Mouse (Mus musculus): ENCODE measurements around the gene Grhpr. TPM values are rescaled to one million over a fixed set of nuclear protein-coding genes. Genes with fewer than 3 reads are reported as not detected.
A peak's percentile ranks its signal among the peaks of the same experiment; 100 is the strongest.

The Grhpr gene
- total and polyA plus RNA-seq, 3 experiments: 76.6 to 204 (median 107) TPM

DNA sequence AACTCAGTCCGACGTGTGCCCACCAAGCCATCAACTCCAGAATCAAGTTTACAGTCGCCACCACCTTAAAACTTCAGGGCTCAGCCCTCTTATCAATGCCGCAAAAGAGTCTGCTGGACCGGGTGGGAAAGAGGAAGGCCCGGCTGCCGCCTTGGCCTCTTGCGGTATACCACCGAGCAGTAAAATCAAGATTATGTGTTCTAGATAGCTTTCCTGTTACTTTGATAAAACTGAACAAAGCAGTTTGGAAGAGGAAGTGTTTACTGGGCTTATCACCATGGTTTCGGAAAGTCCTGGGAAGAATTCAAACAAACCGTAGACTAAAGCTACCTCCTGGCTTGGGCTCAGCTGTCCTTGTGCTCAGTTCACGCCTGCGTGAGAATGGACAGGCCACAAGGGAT is 31.8 kb downstream of the Grhpr start:
- dilution Hi-C loops (cut with MboI; ENCODE audit: extremely low pct_ligation_motif_present, extremely low pct_unique_long_range_greater_than_20kb, low sequenced_read_pairs): no loop called here
- Histone ChIP-seq H3K27ac (ENCODE audit: insufficient read depth, low read depth) (peak overlapping the region; percentile 41), H3K79me2 (replicated peaks; ENCODE audit: control insufficient read depth, extremely low read depth, insufficient read depth, poor library complexity, severe bottlenecking) (peaks cover 9% of the 10 kb centered on the region), H3K4me3 (replicated peaks in 1 of 3; ENCODE audit: low read depth in 2 of 3, low read length in 2 of 3, poor library complexity in 1 of 3) (peak overlapping the region; percentile 87 to 99 (median 95)), H3K27me3 (replicated peaks) (no peaks in the 10 kb centered on the region), H3K9ac (ENCODE audit: insufficient read depth, low read depth) (peak overlapping the region; percentile 82), H3K36me3 (replicated peaks in 1 of 2; ENCODE audit: control insufficient read depth in 1 of 2, insufficient read depth in 1 of 2, low read length in 1 of 2) (peaks cover 0 to 2% of the 10 kb centered on the region in 2 experiments), H3K9me3 (replicated peaks; ENCODE audit: low read length) (no peaks in the 10 kb centered on the region), H3K4me2 (ENCODE audit: insufficient read depth, low read depth, poor library complexity, severe bottlenecking) (peak overlapping the region; percentile 79), H3K4me1 (ENCODE audit: control insufficient read depth in 1 of 2, insufficient read depth in 2 of 2) (peaks cover 8 to 33% of the 10 kb centered on the region in 2 experiments)
- in situ Hi-C loops (cut with MboI; ENCODE audit: low pct_ligation_motif_present, low pct_unique_long_range_greater_than_20kb, low sequenced_read_pairs): no loop called here
- DNase-seq (ENCODE audit: extremely low read depth): no peak
- TF ChIP-seq SMC3 (IDR thresholded peaks at IDR 0.05; ENCODE audit: low read depth, low read length) (no peak), NELFE (IDR thresholded peaks at IDR 0.05; ENCODE audit: low read depth, low read length) (no peak), ETS1 (conservative IDR thresholded peaks at IDR 0.05; ENCODE audit: low read depth, low read length) (no peak), UBTF (IDR thresholded peaks at IDR 0.05; ENCODE audit: low read depth, low read length) (no peak), RAD21 (IDR thresholded peaks at IDR 0.05; ENCODE audit: low read depth, low read length) (no peak), MYC (IDR thresholded peaks at IDR 0.05; ENCODE audit: low read depth, low read length) (no peak)

- peak overlapping the region; percentile 82 for H3K9ac ChIP-seq (ENCODE audit: insufficient read depth, low read depth)
- peaks cover 8 to 35% of the 10 kb centered on the region in 2 experiments for H3K4me1 ChIP-seq (ENCODE audit: control insufficient read depth in 1 of 2, insufficient read depth in 2 of 2)
- H3K4me2 ChIP-seq (ENCODE audit: insufficient read depth, low read depth, poor library complexity, severe bottlenecking): peak overlapping the region; percentile 79
- H3K27ac ChIP-seq (ENCODE audit: insufficient read depth, low read depth): no peak overlapping the region
- no peak for DNase-seq (ENCODE audit: extremely low read depth)
- in situ Hi-C loops (cut with MboI; ENCODE audit: low pct_ligation_motif_present, low pct_unique_long_range_greater_than_20kb, low sequenced_read_pairs) (no loop called here), dilution Hi-C loops (cut with MboI; ENCODE audit: extremely low pct_ligation_motif_present, extremely low pct_unique_long_range_greater_than_20kb, low sequenced_read_pairs) (no loop called here)
- H3K36me3 ChIP-seq (replicated peaks in 1 of 2; ENCODE audit: control insufficient read depth in 1 of 2, insufficient read depth in 1 of 2, low read length in 1 of 2): peaks cover 0 to 2% of the 10 kb centered on the region in 2 experiments
- H3K4me3 ChIP-seq (replicated peaks in 1 of 3; ENCODE audit: low read depth in 2 of 3, low read length in 2 of 3, poor library complexity in 1 of 3): peak overlapping the region in 2 of 3 experiments; percentile 95 to 99
- no peaks in the 10 kb centered on the region for H3K9me3 ChIP-seq (replicated peaks; ENCODE audit: low read length)
- no peaks in the 10 kb centered on the region for H3K27me3 ChIP-seq (replicated peaks)
- TF ChIP-seq NRF1 (IDR thresholded peaks at IDR 0.05; ENCODE audit: low read depth, low read length) (no peak), USF1 (IDR thresholded peaks at IDR 0.05; ENCODE audit: low read depth, low read length) (no peak), MYC (IDR thresholded peaks at IDR 0.05; ENCODE audit: low read depth, low read length) (0 out of 2 replicates have a peak, but pooled peaks have one; percentile 23)
- peaks cover 9% of the 10 kb centered on the region for H3K79me2 ChIP-seq (replicated peaks; ENCODE audit: control insufficient read depth, extremely low read depth, insufficient read depth, poor library complexity, severe bottlenecking)
Measured at GRCm38 (mm10) chr4:45013537-45013936, 32.3 kb downstream of the Grhpr start.

- no peaks in the 10 kb centered on the region for H3K27me3 ChIP-seq (replicated peaks)
- peak; percentile 69 for DNase-seq (ENCODE audit: extremely low read depth)
- no peaks in the 10 kb centered on the region for H3K9me3 ChIP-seq (replicated peaks; ENCODE audit: low read length)
- TF ChIP-seq IRF4 (IDR thresholded peaks at IDR 0.05; ENCODE audit: low read depth, low read length) (0 out of 2 replicates have a peak, but pooled peaks have one; percentile 10), ZKSCAN1 (IDR thresholded peaks at IDR 0.05; ENCODE audit: borderline replicate concordance, low read depth, low read length) (no peak), CHD2 (IDR thresholded peaks at IDR 0.05; ENCODE audit: low read length) (peak; percentile 71; the same call in 1 of the 2 replicates), MYC (IDR thresholded peaks at IDR 0.05; ENCODE audit: low read depth, low read length) (no peak), PAX5 (IDR thresholded peaks at IDR 0.05; ENCODE audit: low read length) (no peak), JUND (conservative IDR thresholded peaks at IDR 0.05; ENCODE audit: low read depth, low read length) (0 out of 2 replicates have a peak, but pooled peaks have one; percentile 25), RAD21 (IDR thresholded peaks at IDR 0.05; ENCODE audit: low read depth, low read length) (peak; percentile 92), SMC3 (IDR thresholded peaks at IDR 0.05; ENCODE audit: low read depth, low read length) (peak; percentile 67), ELF1 (IDR thresholded peaks at IDR 0.05; ENCODE audit: low read depth, low read length) (peak; percentile 40), CTCF (conservative IDR thresholded peaks at IDR 0.05 in 1 of 2, IDR thresholded peaks at IDR 0.05 in 1 of 2; ENCODE audit: low read depth in 2 of 2, low read length in 2 of 2) (peak; percentile 66 to 90), SIN3A (IDR thresholded peaks at IDR 0.05; ENCODE audit: low read length) (peak; percentile 49; the same call in 1 of the 2 replicates)
- no peak overlapping the region for H3K9ac ChIP-seq (ENCODE audit: insufficient read depth, low read depth)
- dilution Hi-C loops (cut with MboI; ENCODE audit: extremely low pct_ligation_motif_present, extremely low pct_unique_long_range_greater_than_20kb, low sequenced_read_pairs): no loop called here
- H3K4me3 ChIP-seq (replicated peaks in 1 of 3; ENCODE audit: low read depth in 2 of 3, low read length in 2 of 3, poor library complexity in 1 of 3): no peak overlapping the region
- in situ Hi-C loops (cut with MboI; ENCODE audit: low pct_ligation_motif_present, low pct_unique_long_range_greater_than_20kb, low sequenced_read_pairs): no loop called here
- H3K4me1 ChIP-seq (ENCODE audit: control insufficient read depth in 1 of 2, insufficient read depth in 2 of 2): peaks cover 10 to 38% of the 10 kb centered on the region in 2 experiments
- 0 out of 2 replicates have a peak overlapping the region, but pooled peaks have one; percentile 23 for H3K4me2 ChIP-seq (ENCODE audit: insufficient read depth, low read depth, poor library complexity, severe bottlenecking)
- H3K27ac ChIP-seq (ENCODE audit: insufficient read depth, low read depth): no peak overlapping the region
- H3K79me2 ChIP-seq (replicated peaks; ENCODE audit: control insufficient read depth, extremely low read depth, insufficient read depth, poor library complexity, severe bottlenecking): peaks cover 3% of the 10 kb centered on the region
- H3K36me3 ChIP-seq (replicated peaks in 1 of 2; ENCODE audit: control insufficient read depth in 1 of 2, insufficient read depth in 1 of 2, low read length in 1 of 2): peaks cover 0 to 6% of the 10 kb centered on the region in 2 experiments
Measured at GRCm38 (mm10) chr4:45015615-45016014, 34.4 kb downstream of the Grhpr start.
